Mouse (Mus musculus) testis, adult 2 months (tissue): ENCODE data around the gene Lcor. TPM values are rescaled to one million over a fixed set of nuclear protein-coding genes. Genes with fewer than 3 reads are reported as not detected.

Experiments
- H3K27ac ChIP-seq: fragments of 200-500 bp; 2 replicates; pipeline ENCODE4 v1.5.1; 2012; ENCODE audit warnings: low read depth, low read length; ENCODE audit not compliant: control insufficient read depth, insufficient read depth
- H3K27me3 ChIP-seq: fragments of 200-500 bp; 2 replicates; pipeline ENCODE4 v1.6.1; 2012; ENCODE audit warnings: mild to moderate bottlenecking, low read length, moderate library complexity; ENCODE audit not compliant: control insufficient read depth, insufficient read depth
- H3K36me3 ChIP-seq: fragments of 200-500 bp; 2 replicates; pipeline ENCODE4 v1.6.1; 2012; ENCODE audit warnings: mild to moderate bottlenecking, low read length; ENCODE audit not compliant: control insufficient read depth, insufficient read depth
- H3K4me1 ChIP-seq: fragments of 200-500 bp; 2 replicates; pipeline ENCODE4 v1.6.1; 2012; ENCODE audit warnings: low read length; ENCODE audit not compliant: control insufficient read depth, insufficient read depth
- H3K4me3 ChIP-seq: fragments of 200-500 bp; 2 replicates; pipeline ENCODE4 v1.5.1; 2012; ENCODE audit warnings: low read depth, mild to moderate bottlenecking, low read length, moderate library complexity, mixed read lengths; ENCODE audit not compliant: control insufficient read depth
- CTCF ChIP-seq: fragments of 200-500 bp; IDR thresholded peaks from 2 replicates; pipeline ENCODE4 v1.5.1; 2012; ENCODE audit warnings: low read depth, mild to moderate bottlenecking, inconsistent platforms, low read length, moderate library complexity; ENCODE audit not compliant: control insufficient read depth, insufficient read depth, insufficient replicate concordance
- POLR2A ChIP-seq: fragments of 200-500 bp; IDR thresholded peaks from 2 replicates; pipeline ENCODE4 v1.6.1; 2012; ENCODE audit warnings: low read depth, mild to moderate bottlenecking, inconsistent platforms, low read length, moderate library complexity; ENCODE audit not compliant: control insufficient read depth
- polyA plus RNA-seq: library from polyadenylated mRNA; depleted of rRNA; stranded (reverse); fragments of >200 nt; gene quantifications from 2 replicates; pipeline ENCODE4 v1.2.3, GENCODE M21; 2012

Lcor gene
- polyA plus RNA-seq, 1 experiment = 1.1 TPM

- H3K4me3 ChIP-seq = no peak overlapping the region
- no peak for TF ChIP-seq CTCF
- TF ChIP-seq POLR2A = no peak
- H3K36me3 ChIP-seq = no peaks in the 10 kb centered on the region
- H3K27me3 ChIP-seq = no peaks in the 10 kb centered on the region
- peaks cover 2% of the 10 kb centered on the region; the same call in 1 of the 2 replicates for H3K4me1 ChIP-seq
- no peak overlapping the region for H3K27ac ChIP-seq
These were observed 27.8 kb upstream of the Lcor start for GRCm38 (mm10) chr19:41454601-41455000.

GRCm38 (mm10) chr19:41455091-41455626 lies 27.3 kb upstream of the Lcor start:
- TF ChIP-seq CTCF = no peak
- no peak for TF ChIP-seq POLR2A
- H3K27ac ChIP-seq = no peak overlapping the region
- no peaks in the 10 kb centered on the region for H3K27me3 ChIP-seq
- H3K4me3 ChIP-seq = no peak overlapping the region
- H3K36me3 ChIP-seq = no peaks in the 10 kb centered on the region
- H3K4me1 ChIP-seq = peaks cover 2% of the 10 kb centered on the region; the same call in 1 of the 2 replicates

- Histone ChIP-seq H3K4me3 (no peak overlapping the region), H3K36me3 (no peaks in the 10 kb centered on the region), H3K4me1 (peaks cover 2% of the 10 kb centered on the region; the same call in 1 of the 2 replicates), H3K27ac (no peak overlapping the region), H3K27me3 (no peaks in the 10 kb centered on the region)
- TF ChIP-seq POLR2A (no peak), CTCF (no peak)
These were observed 25.3 kb upstream of the Lcor start for GRCm38 (mm10) chr19:41457181-41457580.

DNA sequence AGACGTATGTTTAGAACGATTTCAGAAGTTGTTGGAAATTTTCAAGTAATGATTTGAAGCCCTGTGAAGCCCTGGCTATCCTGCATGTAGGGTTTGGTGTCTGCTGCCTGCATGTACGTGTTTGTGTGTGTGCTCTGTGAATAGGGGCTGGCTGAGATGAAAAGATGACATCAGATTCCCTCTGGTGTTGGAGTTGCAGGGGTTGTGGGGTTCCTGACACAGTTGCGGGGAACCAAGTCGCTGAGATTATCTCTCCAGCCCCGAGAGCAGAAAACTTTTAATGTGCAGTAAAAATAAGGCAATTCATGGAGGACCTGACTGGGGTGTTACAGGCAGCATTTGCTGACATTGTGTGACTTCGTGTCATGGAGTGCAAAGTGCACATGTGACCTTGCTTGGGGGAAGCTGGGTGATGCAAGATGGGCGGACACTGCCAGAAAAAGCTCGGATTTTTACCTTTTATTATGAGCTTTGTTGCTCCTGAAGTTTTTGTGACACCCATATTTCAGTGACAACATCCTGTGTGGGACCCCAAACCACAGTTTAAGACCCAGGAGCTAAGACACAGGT lies 20.2 kb upstream of the Lcor start:
- Histone ChIP-seq H3K27ac (no peak overlapping the region), H3K4me1 (no peaks in the 10 kb centered on the region), H3K27me3 (no peaks in the 10 kb centered on the region), H3K4me3 (no peak overlapping the region), H3K36me3 (no peaks in the 10 kb centered on the region)
- TF ChIP-seq POLR2A = no peak
- TF ChIP-seq CTCF = no peak

DNA sequence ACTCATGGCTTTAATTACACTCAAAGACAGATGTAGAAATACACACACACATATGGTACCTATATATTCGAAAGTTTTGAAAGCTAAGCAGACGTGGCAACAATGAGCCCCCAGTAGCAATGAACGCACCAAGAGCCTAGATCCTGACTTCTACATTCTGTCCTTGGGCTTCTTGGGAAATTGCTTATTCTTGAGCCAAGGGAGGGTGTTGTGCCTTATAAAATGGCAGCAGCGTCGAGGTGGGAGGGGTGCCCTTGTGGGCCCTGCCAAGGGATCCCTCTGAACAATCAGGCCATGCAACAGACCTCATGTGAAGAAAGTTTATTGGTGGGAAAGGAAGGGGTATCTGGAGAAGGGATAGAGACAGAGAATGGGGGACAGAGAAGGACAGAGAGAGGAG lies 18.6 kb upstream of the Lcor start:
- Histone ChIP-seq H3K27ac (no peak overlapping the region), H3K4me1 (no peaks in the 10 kb centered on the region), H3K4me3 (no peak overlapping the region), H3K27me3 (no peaks in the 10 kb centered on the region), H3K36me3 (no peaks in the 10 kb centered on the region)
- TF ChIP-seq CTCF (no peak), POLR2A (no peak)

DNA sequence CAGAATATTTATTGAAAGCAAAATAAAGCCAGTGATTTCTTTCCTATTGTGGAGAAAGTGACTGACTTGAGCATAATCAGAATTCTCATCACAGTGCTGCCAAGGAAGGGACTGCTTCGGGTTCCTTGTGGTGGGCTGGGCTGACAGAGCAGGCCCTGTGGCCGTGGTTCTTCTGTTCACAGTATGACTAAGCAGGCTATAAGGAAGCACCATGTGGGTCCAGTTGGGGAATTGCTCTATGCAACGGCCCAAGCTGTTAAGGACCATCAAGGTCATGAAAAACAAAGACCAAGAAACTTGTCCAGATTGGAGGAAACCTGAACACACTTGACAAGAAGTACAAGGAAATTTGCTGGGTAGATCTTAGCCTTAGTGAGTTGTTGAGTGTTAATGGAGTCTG lies 16.0 kb upstream of the Lcor start:
- no peak for TF ChIP-seq CTCF
- no peak for TF ChIP-seq POLR2A
- no peak overlapping the region for H3K27ac ChIP-seq
- H3K4me1 ChIP-seq = no peaks in the 10 kb centered on the region
- H3K36me3 ChIP-seq = no peaks in the 10 kb centered on the region
- H3K27me3 ChIP-seq = no peaks in the 10 kb centered on the region
- H3K4me3 ChIP-seq = no peak overlapping the region

DNA sequence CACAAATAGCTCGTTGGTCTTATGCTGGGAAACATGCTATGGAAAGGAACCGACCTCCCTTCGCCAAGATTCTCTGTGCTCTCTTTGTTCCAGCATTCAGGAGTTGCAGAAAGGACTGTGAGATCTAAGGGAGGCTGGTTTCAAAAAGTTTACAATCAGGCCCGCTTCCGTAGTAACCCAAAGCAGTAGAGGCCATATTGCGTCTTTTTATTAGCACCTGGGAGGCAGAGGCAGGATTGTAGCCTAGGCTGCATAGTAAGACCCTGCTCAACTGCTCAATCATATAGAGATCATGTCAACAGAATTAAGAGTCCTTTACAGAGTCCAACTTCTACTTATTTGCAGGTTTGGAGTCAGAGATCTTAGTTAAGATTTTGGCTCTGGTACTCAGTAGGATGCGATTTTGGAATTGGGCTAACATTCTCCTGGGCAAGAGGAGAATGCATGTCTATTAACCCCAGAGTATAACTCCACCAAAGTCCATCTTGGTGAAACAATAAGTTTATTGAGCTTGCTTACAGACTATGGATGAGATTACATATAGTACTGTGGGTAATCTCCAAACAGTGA lies 8.8 kb upstream of the Lcor start:
- Histone ChIP-seq H3K4me1 (no peaks in the 10 kb centered on the region), H3K27me3 (no peaks in the 10 kb centered on the region), H3K27ac (no peak overlapping the region), H3K36me3 (no peaks in the 10 kb centered on the region), H3K4me3 (no peak overlapping the region)
- TF ChIP-seq POLR2A = no peak
- TF ChIP-seq CTCF = no peak

- no peak for TF ChIP-seq CTCF
- TF ChIP-seq POLR2A = no peak
- H3K4me3 ChIP-seq = no peak overlapping the region
- H3K27ac ChIP-seq = no peak overlapping the region
- H3K27me3 ChIP-seq = no peaks in the 10 kb centered on the region
- no peaks in the 10 kb centered on the region for H3K36me3 ChIP-seq
- no peaks in the 10 kb centered on the region for H3K4me1 ChIP-seq
These were observed 7.5 kb upstream of the Lcor start for GRCm38 (mm10) chr19:41474943-41475342.
